Mouse (Mus musculus) v-Abl transformed pro-B cells (cell line): ENCODE measurements around the gene Dcaf1.

Experiments
- in situ Hi-C, 2 experiments: fragments of 400-800 bp; cut with MboI; formaldehyde crosslinking; loops; one replicate each; pipeline ENCODE4 v1.15.1; 2025; ENCODE audit not compliant: unreplicated experiment in 2 of 2

Gene Dcaf1

GRCm38 (mm10) chr9:106821618-106822380 lies at the start of gene Dcaf1:
TSS of gene Dcaf1 (plus strand) at chr9:106821874.
- in situ Hi-C loops = loop anchor here in 1 of 2 experiments (5.0 kb wide), 1 partner anchor 71 kb away; the partner anchor contains the start of gene Manf

- in situ Hi-C loops = no loop called here
Observed at GRCm38 (mm10) chr9:106776116-106776515, 45.6 kb upstream of the Dcaf1 start.

GRCm38 (mm10) chr9:106777423-106777822 lies 44.3 kb upstream of the Dcaf1 start:
- in situ Hi-C loops = no loop called here

GRCm38 (mm10) chr9:106778319-106778718 lies 43.4 kb upstream of the Dcaf1 start:
- in situ Hi-C loops = no loop called here

GRCm38 (mm10) chr9:106780086-106780485 lies 41.6 kb upstream of the Dcaf1 start:
- in situ Hi-C loops = no loop called here

- in situ Hi-C loops = no loop called here
Observed at GRCm38 (mm10) chr9:106783554-106783953, 38.1 kb upstream of the Dcaf1 start.

GRCm38 (mm10) chr9:106785206-106785605 lies 36.5 kb upstream of the Dcaf1 start:
- in situ Hi-C loops = no loop called here

GRCm38 (mm10) chr9:106787979-106788811 lies 33.5 kb upstream of the Dcaf1 start:
- in situ Hi-C loops = no loop called here

- in situ Hi-C loops = no loop called here
Observed at GRCm38 (mm10) chr9:106788812-106789321, 32.8 kb upstream of the Dcaf1 start, which contains the start of gene Rad54l2. TSS of gene Rad54l2 (minus strand) at chr9:106789194.

- in situ Hi-C loops = no loop called here
Observed at GRCm38 (mm10) chr9:106789363-106789762, 32.3 kb upstream of the Dcaf1 start.

GRCm38 (mm10) chr9:106790831-106791230 lies 30.8 kb upstream of the Dcaf1 start:
- in situ Hi-C loops = no loop called here

GRCm38 (mm10) chr9:106806503-106806902 lies 15.2 kb upstream of the Dcaf1 start:
- in situ Hi-C loops = no loop called here

GRCm38 (mm10) chr9:106818191-106818590 lies 3.5 kb upstream of the Dcaf1 start:
- in situ Hi-C loops = loop anchor here (5.0 kb wide), 1 partner anchor 131 kb away; the partner anchor contains the start of gene Tex264 (in 2 of the 2)

- in situ Hi-C loops = loop anchor here (5.0 kb wide), 1 partner anchor 132 kb away; the partner anchor contains the start of gene Tex264 (in 2 of the 2)
Observed at GRCm38 (mm10) chr9:106819201-106819600, 2.5 kb upstream of the Dcaf1 start.

- in situ Hi-C loops = loop anchor here in 1 of 2 experiments (5.0 kb wide), 1 partner anchor 71 kb away; the partner anchor contains the start of gene Manf
Observed at GRCm38 (mm10) chr9:106821050-106821617, 540 bp upstream of the Dcaf1 start.

- in situ Hi-C loops = loop anchor here in 1 of 2 experiments (5.0 kb wide), 1 partner anchor 70 kb away; the partner anchor contains the start of gene Manf
Observed at GRCm38 (mm10) chr9:106822381-106823104, 869 bp downstream of the Dcaf1 start.

- in situ Hi-C loops = no loop called here
Observed at GRCm38 (mm10) chr9:106840569-106840968, 18.9 kb downstream of the Dcaf1 start.

- in situ Hi-C loops = no loop called here
Observed at GRCm38 (mm10) chr9:106842800-106843199, 21.1 kb downstream of the Dcaf1 start.

- in situ Hi-C loops = no loop called here
Observed at GRCm38 (mm10) chr9:106856664-106857063, 35.0 kb downstream of the Dcaf1 start.

- in situ Hi-C loops = no loop called here
Observed at GRCm38 (mm10) chr9:106858036-106858435, 36.4 kb downstream of the Dcaf1 start.
